Mouse (Mus musculus): ENCODE results near the gene Ctbp2. TPM values are rescaled to one million over a fixed set of nuclear protein-coding genes. Genes with fewer than 3 reads are reported as not detected.

The Ctbp2 gene
- polyA plus RNA-seq, 1 experiment = 0.89 TPM

- H3K27me3 ChIP-seq (ENCODE audit: control insufficient read depth) = no peaks in the 10 kb centered on the region
- TF ChIP-seq GATA1 (IDR thresholded peaks at IDR 0.05; ENCODE audit: low read length) = no peak
- TF ChIP-seq TAL1 (IDR thresholded peaks at IDR 0.05; ENCODE audit: low read length) = no peak
- H3K9me3 ChIP-seq (ENCODE audit: control insufficient read depth, low read length) = no peaks in the 10 kb centered on the region
- no peaks in the 10 kb centered on the region for H3K4me1 ChIP-seq (ENCODE audit: control insufficient read depth)
- H3K36me3 ChIP-seq (ENCODE audit: control insufficient read depth) = peaks cover 12% of the 10 kb centered on the region
- H3K4me3 ChIP-seq (replicated peaks) = no peak overlapping the region
These were observed 125.5 kb downstream of the Ctbp2 start for GRCm38 (mm10) chr7:132998639-132999038.

- H3K4me3 ChIP-seq (replicated peaks) = no peak overlapping the region
- H3K4me1 ChIP-seq (ENCODE audit: control insufficient read depth) = no peaks in the 10 kb centered on the region
- no peaks in the 10 kb centered on the region for H3K9me3 ChIP-seq (ENCODE audit: control insufficient read depth, low read length)
- H3K36me3 ChIP-seq (ENCODE audit: control insufficient read depth) = peaks cover 12% of the 10 kb centered on the region
- no peaks in the 10 kb centered on the region for H3K27me3 ChIP-seq (ENCODE audit: control insufficient read depth)
- TF ChIP-seq GATA1 (IDR thresholded peaks at IDR 0.05; ENCODE audit: low read length) (no peak), TAL1 (IDR thresholded peaks at IDR 0.05; ENCODE audit: low read length) (no peak)
These were observed 127.8 kb downstream of the Ctbp2 start for GRCm38 (mm10) chr7:132996391-132996790.

- Histone ChIP-seq H3K4me3 (replicated peaks) (no peak overlapping the region), H3K36me3 (ENCODE audit: control insufficient read depth) (peaks cover 12% of the 10 kb centered on the region), H3K9me3 (ENCODE audit: control insufficient read depth, low read length) (no peaks in the 10 kb centered on the region), H3K4me1 (ENCODE audit: control insufficient read depth) (no peaks in the 10 kb centered on the region), H3K27me3 (ENCODE audit: control insufficient read depth) (no peaks in the 10 kb centered on the region)
- no peak for TF ChIP-seq GATA1 (IDR thresholded peaks at IDR 0.05; ENCODE audit: low read length)
These were observed 129.4 kb downstream of the Ctbp2 start for GRCm38 (mm10) chr7:132994628-132995191.

GRCm38 (mm10) chr7:132994120-132994519 lies 130.0 kb downstream of the Ctbp2 start:
- Histone ChIP-seq H3K9me3 (ENCODE audit: control insufficient read depth, low read length) (no peaks in the 10 kb centered on the region), H3K4me1 (ENCODE audit: control insufficient read depth) (no peaks in the 10 kb centered on the region), H3K36me3 (ENCODE audit: control insufficient read depth) (peaks cover 14% of the 10 kb centered on the region), H3K4me3 (replicated peaks) (no peak overlapping the region), H3K27me3 (ENCODE audit: control insufficient read depth) (no peaks in the 10 kb centered on the region)
- TF ChIP-seq GATA1 (IDR thresholded peaks at IDR 0.05; ENCODE audit: low read length) = no peak
- no peak for TF ChIP-seq TAL1 (IDR thresholded peaks at IDR 0.05; ENCODE audit: low read length)

- Histone ChIP-seq H3K9me3 (ENCODE audit: control insufficient read depth, low read length) (no peaks in the 10 kb centered on the region), H3K27me3 (ENCODE audit: control insufficient read depth) (no peaks in the 10 kb centered on the region), H3K36me3 (ENCODE audit: control insufficient read depth) (peaks cover 10% of the 10 kb centered on the region), H3K4me3 (replicated peaks) (no peak overlapping the region), H3K4me1 (ENCODE audit: control insufficient read depth) (no peaks in the 10 kb centered on the region; the same call in 1 of the 2 replicates)
- TF ChIP-seq GATA1 (IDR thresholded peaks at IDR 0.05; ENCODE audit: low read length) = no peak
- no peak for TF ChIP-seq TAL1 (IDR thresholded peaks at IDR 0.05; ENCODE audit: low read length)
These were observed 131.1 kb downstream of the Ctbp2 start for GRCm38 (mm10) chr7:132992967-132993615.

GRCm38 (mm10) chr7:132991240-132991900 lies 132.8 kb downstream of the Ctbp2 start:
- Histone ChIP-seq H3K4me1 (ENCODE audit: control insufficient read depth) (no peaks in the 10 kb centered on the region; the same call in 1 of the 2 replicates), H3K27me3 (ENCODE audit: control insufficient read depth) (no peaks in the 10 kb centered on the region), H3K4me3 (replicated peaks) (no peak overlapping the region), H3K36me3 (ENCODE audit: control insufficient read depth) (peaks cover 16% of the 10 kb centered on the region), H3K9me3 (ENCODE audit: control insufficient read depth, low read length) (no peaks in the 10 kb centered on the region)
- TF ChIP-seq TAL1 (IDR thresholded peaks at IDR 0.05; ENCODE audit: low read length) (no peak), GATA1 (IDR thresholded peaks at IDR 0.05; ENCODE audit: low read length) (no peak)

GRCm38 (mm10) chr7:132989839-132990238 lies 134.3 kb downstream of the Ctbp2 start:
- H3K9me3 ChIP-seq (ENCODE audit: control insufficient read depth, low read length) = no peaks in the 10 kb centered on the region
- no peaks in the 10 kb centered on the region for H3K27me3 ChIP-seq (ENCODE audit: control insufficient read depth)
- H3K36me3 ChIP-seq (ENCODE audit: control insufficient read depth) = peaks cover 31% of the 10 kb centered on the region
- no peak overlapping the region for H3K4me3 ChIP-seq (replicated peaks)
- TF ChIP-seq GATA1 (IDR thresholded peaks at IDR 0.05; ENCODE audit: low read length) (no peak), TAL1 (IDR thresholded peaks at IDR 0.05; ENCODE audit: low read length) (no peak)
- no peaks in the 10 kb centered on the region; the same call in 1 of the 2 replicates for H3K4me1 ChIP-seq (ENCODE audit: control insufficient read depth)

GRCm38 (mm10) chr7:132982639-132983038 lies 141.5 kb downstream of the Ctbp2 start:
- H3K4me3 ChIP-seq (replicated peaks) = no peak overlapping the region
- H3K27me3 ChIP-seq (ENCODE audit: control insufficient read depth) = no peaks in the 10 kb centered on the region
- TF ChIP-seq GATA1 (IDR thresholded peaks at IDR 0.05; ENCODE audit: low read length) (no peak), TAL1 (IDR thresholded peaks at IDR 0.05; ENCODE audit: low read length) (no peak)
- H3K9me3 ChIP-seq (ENCODE audit: control insufficient read depth, low read length) = no peaks in the 10 kb centered on the region
- H3K36me3 ChIP-seq (ENCODE audit: control insufficient read depth) = peaks cover 77% of the 10 kb centered on the region
- H3K4me1 ChIP-seq (ENCODE audit: control insufficient read depth) = peaks cover 6% of the 10 kb centered on the region

GRCm38 (mm10) chr7:132977981-132978380 lies 146.2 kb downstream of the Ctbp2 start:
- TF ChIP-seq TAL1 (IDR thresholded peaks at IDR 0.05; ENCODE audit: low read length) (no peak), GATA1 (IDR thresholded peaks at IDR 0.05; ENCODE audit: low read length) (no peak)
- no peaks in the 10 kb centered on the region for H3K27me3 ChIP-seq (ENCODE audit: control insufficient read depth)
- H3K4me3 ChIP-seq (replicated peaks) = no peak overlapping the region
- no peaks in the 10 kb centered on the region for H3K9me3 ChIP-seq (ENCODE audit: control insufficient read depth, low read length)
- H3K4me1 ChIP-seq (ENCODE audit: control insufficient read depth) = peaks cover 6% of the 10 kb centered on the region
- H3K36me3 ChIP-seq (ENCODE audit: control insufficient read depth) = peaks cover 78% of the 10 kb centered on the region

All from erythroblast, embryonic 14.5 days (primary cell).